Mouse (Mus musculus): Measurements from ENCODE around the gene Ipo11.
A peak's percentile ranks its signal among the peaks of the same experiment; 100 is the strongest.
"Not testable (repeated sequence)": the region's sequence is repeated elsewhere in the genome, so short reads cannot be mapped to it uniquely, and the experiment has no call there.

The Ipo11 gene

GRCm38 (mm10) chr13:106936256-106937137 lies at the start of gene Ipo11:
Gene Ipo11 (minus strand): TSS chr13:106936958.
- DNase-seq (ENCODE audit: low spot score), result peak; percentile 92

- no peak for DNase-seq (ENCODE audit: low spot score)
These were observed 24.7 kb upstream of the Ipo11 start for GRCm38 (mm10) chr13:106961496-106961895.

- no peak for DNase-seq (ENCODE audit: low spot score)
These were observed 23.8 kb upstream of the Ipo11 start for GRCm38 (mm10) chr13:106960557-106960956.

- DNase-seq (ENCODE audit: low spot score), result no peak
These were observed 21.5 kb upstream of the Ipo11 start for GRCm38 (mm10) chr13:106958286-106958685.

GRCm38 (mm10) chr13:106957554-106957953 lies 20.8 kb upstream of the Ipo11 start:
- no peak for DNase-seq (ENCODE audit: low spot score)

- DNase-seq (ENCODE audit: low spot score), result no peak
These were observed 18.1 kb upstream of the Ipo11 start for GRCm38 (mm10) chr13:106954880-106955279.

- DNase-seq (ENCODE audit: low spot score), result no peak
These were observed 10.8 kb upstream of the Ipo11 start for GRCm38 (mm10) chr13:106947583-106947982.

GRCm38 (mm10) chr13:106946594-106947540 lies 10.1 kb upstream of the Ipo11 start, which contains the start of gene Dimt1:
Gene Dimt1 (plus strand): TSS chr13:106947127.
- peak; percentile 95 for DNase-seq (ENCODE audit: low spot score)

- no peak for DNase-seq (ENCODE audit: low spot score)
These were observed 8.8 kb upstream of the Ipo11 start for GRCm38 (mm10) chr13:106945518-106945917.

GRCm38 (mm10) chr13:106942721-106943120 lies 6.0 kb upstream of the Ipo11 start:
- DNase-seq (ENCODE audit: low spot score), result no peak

GRCm38 (mm10) chr13:106941211-106941976 lies 4.6 kb upstream of the Ipo11 start:
- DNase-seq (ENCODE audit: low spot score), result no peak

GRCm38 (mm10) chr13:106937138-106937472 lies 347 bp upstream of the Ipo11 start:
- DNase-seq (ENCODE audit: low spot score), result no peak

GRCm38 (mm10) chr13:106935871-106936255 lies 895 bp downstream of the Ipo11 start:
- DNase-seq (ENCODE audit: low spot score), result no peak

- no peak for DNase-seq (ENCODE audit: low spot score)
These were observed 7.6 kb downstream of the Ipo11 start for GRCm38 (mm10) chr13:106929201-106929600.

GRCm38 (mm10) chr13:106928296-106928695 lies 8.5 kb downstream of the Ipo11 start:
- DNase-seq (ENCODE audit: low spot score), result no peak

- DNase-seq (ENCODE audit: low spot score), result not testable (repeated sequence)
These were observed 10.8 kb downstream of the Ipo11 start for GRCm38 (mm10) chr13:106925921-106926320.

- DNase-seq (ENCODE audit: low spot score), result no peak
These were observed 18.3 kb downstream of the Ipo11 start for GRCm38 (mm10) chr13:106918322-106919050.

GRCm38 (mm10) chr13:106913125-106913736 lies 23.5 kb downstream of the Ipo11 start:
- no peak for DNase-seq (ENCODE audit: low spot score)

- no peak for DNase-seq (ENCODE audit: low spot score)
These were observed 26.7 kb downstream of the Ipo11 start for GRCm38 (mm10) chr13:106910096-106910495.

GRCm38 (mm10) chr13:106907273-106907672 lies 29.5 kb downstream of the Ipo11 start:
- DNase-seq (ENCODE audit: low spot score), result no peak

- DNase-seq (ENCODE audit: low spot score), result not testable (repeated sequence)
These were observed 31.6 kb downstream of the Ipo11 start for GRCm38 (mm10) chr13:106905154-106905553.

All from layer of hippocampus, adult 11-12 months (tissue).